Mouse (Mus musculus): ENCODE results near the gene Grk5.

Gene Grk5

DNA sequence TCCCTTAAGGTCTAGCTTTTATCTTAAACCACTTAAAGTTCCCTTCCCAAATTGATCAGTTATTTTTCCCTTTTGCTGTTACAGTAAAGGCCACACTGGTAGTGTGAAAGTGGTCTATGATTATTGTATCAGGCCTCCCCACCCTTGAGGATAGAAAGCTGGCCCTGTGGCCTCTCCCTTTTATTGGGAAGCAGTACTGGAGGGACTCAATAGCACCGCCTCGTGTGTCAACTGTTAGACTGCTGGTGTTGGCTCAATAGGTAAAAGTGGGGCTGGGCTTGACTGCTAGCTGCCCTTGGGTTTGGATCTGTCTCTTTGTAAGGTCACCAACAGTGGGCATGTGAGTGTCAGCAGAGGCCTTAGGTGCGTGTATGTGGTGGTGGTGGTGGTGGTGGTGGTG is 174.8 kb downstream of the Grk5 start:
- no peak for DNase-seq (ENCODE audit: low read depth, low spot score)

DNA sequence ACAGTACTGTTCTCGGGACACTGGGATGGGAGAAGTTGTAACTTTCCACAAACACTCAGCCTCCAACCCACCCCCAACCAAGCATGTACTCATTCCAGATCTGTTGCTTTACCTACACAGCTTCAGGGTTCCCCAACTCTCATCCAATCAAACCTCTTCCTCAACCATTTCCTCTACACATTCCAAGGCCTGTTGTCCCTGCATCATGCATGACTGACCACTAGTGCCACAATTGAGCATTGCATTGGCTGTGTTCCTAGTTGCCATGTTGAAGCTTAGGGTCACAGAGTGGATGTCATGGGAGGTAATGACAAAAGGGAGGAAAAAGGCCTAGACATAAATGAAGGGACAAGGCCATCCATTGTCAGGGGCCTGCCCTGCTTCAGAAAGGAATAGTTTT is 175.5 kb downstream of the Grk5 start:
- DNase-seq (ENCODE audit: low read depth, low spot score) = no peak

DNA sequence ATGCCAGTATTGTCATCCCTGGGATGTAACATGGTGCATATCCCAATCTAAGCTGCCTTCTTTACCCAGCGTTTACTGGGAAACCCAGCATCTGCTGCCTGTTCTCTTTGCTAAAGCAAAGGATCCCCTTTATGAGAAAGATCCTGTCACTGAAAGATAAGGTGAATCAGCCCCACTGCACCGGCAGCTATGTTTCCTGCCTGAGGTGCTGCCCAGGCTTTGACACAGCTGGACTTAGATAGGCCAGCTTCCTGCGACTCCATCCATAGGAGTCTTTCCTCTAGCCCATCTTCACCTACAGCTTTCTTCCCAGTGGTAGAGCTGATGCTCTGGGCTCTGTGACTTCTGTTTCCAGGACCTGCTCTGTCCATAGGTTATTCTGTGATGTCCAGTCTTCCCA is 189.1 kb downstream of the Grk5 start:
- no peak for DNase-seq (ENCODE audit: low read depth, low spot score)

DNA sequence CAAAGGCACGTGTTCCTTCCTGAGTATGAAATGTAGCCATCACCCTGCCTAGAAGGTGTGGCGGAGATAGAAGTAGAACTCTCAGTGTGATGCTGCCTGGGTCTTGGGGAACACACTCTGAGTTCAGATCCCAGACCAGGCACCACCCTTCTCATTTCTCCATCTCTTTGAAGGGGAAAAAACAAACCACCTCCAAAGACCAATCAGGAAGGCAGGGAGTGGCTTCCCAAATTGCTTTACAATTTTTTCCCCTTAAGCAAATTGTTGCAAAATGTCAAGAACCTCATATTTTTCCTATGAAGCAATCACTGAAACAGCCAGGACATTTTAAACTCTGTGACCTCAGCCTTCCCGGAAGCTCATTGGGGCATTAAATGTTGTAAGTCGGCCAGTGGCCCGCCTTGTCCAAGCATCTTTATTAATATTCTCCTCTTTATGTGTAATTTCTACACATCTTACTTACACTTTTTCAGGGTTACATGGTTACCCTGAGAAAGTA is 190.8 kb downstream of the Grk5 start:
- no peak for DNase-seq (ENCODE audit: low read depth, low spot score)

DNA sequence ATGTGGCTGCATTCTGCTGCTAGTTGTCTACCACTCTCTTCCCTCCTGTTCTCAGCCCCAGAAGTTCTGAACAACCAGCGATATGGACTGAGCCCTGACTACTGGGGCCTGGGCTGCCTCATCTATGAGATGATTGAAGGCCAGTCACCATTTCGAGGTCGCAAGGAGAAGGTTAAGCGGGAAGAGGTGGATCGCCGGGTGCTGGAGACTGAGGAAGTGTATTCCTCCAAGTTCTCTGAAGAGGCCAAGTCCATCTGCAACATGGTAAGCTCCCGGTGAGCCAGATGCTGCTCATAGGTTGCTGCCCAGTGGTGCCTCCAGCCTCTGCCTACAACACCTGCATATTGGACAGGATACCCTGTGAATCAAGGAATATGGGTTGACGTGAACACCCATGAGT is 193.5 kb downstream of the Grk5 start:
- no peak for DNase-seq (ENCODE audit: low read depth, low spot score)

DNA sequence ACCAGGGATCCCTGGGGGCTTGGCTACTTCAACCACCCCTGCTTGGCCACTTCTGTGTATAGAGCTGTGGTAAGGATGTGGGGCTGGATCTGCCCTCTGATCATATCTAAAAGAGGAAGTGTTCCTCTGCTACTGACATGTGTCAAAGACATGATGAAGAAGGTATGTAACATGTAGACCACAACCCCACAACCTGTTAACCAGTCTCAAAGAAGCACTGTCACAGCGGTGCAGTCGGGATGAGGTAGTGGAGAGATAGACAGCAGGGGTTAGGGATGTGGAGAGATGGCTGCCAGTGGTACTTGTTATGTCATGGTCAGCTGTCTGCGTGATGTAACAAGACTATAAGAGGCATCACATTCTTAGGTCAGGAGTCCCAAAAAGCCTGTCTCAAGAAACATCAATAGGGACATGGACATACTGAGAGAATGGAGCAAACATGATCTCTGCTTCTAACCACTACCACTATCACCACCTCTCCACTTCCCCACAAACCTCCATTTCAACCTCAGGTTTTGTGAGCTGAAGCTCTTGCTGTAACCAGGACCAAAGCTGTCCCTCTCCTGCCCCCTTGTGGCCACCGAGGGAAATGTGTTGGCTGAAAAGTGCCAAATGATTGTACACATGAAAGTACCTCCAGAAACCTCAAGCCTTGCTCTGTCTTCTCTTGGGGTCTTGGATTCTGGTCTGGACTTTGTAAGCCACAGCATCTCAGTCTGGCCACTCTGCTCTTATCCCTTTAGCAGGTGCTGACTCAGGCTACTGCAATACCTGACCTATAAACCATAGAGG is 194.8 kb downstream of the Grk5 start:
- peak; percentile 92 for DNase-seq (ENCODE audit: low read depth, low spot score)

DNA sequence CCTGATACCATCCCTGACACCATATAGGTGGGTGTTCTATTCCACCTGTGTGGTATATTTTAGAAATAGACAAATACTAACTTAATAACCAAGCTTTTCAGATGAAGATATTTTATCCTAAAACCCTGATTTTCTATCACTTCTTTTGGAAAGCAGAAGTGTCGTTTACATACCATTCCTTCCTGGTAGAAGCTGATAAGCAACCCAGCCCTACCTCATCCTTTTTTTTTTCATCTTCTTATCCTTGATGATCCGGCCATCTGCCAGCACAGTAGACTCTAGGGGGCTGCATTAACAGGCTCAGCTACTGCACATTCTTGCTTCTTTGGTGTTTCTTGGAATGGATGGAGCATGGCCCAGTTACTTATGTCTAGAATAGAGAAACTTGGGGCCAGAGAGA is 195.7 kb downstream of the Grk5 start:
- no peak for DNase-seq (ENCODE audit: low read depth, low spot score)

DNA sequence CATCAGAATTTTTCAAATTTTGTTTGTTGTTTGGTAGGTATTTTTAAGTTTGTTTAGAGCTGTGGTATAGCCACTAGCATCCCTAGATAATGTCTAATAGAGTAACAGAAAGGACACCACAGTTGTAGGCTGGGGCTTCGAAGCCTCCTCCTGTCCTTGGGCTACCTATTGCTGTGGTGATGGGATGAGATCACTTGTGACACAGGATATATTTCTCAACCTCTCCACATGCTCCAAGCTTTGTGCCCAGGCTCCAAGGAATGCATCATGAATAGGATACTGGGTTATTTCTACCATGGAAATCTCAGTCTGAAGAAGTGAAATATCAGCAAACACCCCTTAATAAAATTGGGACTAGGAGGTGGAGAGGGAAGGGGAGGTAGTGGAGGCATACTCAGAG is 198.2 kb downstream of the Grk5 start:
- DNase-seq (ENCODE audit: low read depth, low spot score) = no peak

DNA sequence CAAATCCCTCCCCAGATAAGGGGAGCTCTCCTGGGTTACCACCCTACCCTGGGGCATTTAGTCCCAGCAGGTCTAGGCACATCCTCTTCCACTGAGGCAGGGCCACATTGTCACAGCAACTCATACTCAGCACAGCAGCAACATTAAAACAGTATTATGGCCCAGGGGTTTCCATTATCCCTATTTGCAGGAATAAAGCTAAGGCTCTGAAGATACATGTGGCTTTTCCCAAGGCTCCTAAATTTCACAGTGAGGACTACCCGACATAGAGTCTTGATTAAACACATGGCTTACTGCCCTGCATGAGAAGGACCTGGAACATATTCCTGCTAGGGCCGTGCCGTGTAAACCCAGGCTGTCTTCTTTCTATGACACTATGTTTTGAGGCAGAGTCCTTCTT is 199.5 kb downstream of the Grk5 start:
- DNase-seq (ENCODE audit: low read depth, low spot score) = no peak

DNA sequence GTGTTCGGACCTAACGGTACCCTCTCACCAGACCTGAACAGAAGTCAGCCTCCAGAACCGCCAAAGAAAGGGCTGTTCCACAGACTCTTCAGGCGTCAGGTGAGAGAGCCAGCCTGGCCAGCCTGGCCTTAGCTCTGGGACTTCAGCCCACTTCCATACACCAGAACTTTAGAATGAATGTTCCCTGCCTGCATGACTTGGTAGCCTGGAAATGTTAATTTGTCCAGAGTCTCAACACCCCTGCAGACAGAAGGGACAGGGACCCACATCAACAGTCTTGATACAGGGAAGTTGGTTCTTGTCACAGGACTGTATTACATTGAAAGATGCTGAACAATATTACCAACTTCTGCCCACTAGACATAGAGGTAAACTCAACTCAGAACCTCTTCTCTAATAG is 201.0 kb downstream of the Grk5 start:
- no peak for DNase-seq (ENCODE audit: low read depth, low spot score)

DNA sequence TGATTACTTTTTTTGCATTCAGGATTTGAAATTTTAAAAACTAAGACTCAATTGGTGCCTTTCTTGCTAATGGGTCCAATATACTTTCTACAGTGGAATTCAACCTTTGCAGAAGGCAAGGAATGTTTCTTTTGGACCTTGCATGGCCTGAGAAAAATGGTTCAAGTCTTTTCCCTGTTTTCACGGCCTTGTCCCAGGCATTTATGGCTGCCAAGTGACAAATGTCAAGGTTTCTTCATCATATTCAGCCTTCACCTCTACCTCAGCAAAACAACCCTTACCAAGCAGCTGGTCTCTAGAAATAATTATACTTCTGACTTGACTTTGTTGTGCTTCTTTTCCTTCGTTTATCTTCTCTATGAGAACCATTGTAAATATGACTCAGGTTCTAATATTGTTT is 207.2 kb downstream of the Grk5 start:
- no peak for DNase-seq (ENCODE audit: low read depth, low spot score)

DNA sequence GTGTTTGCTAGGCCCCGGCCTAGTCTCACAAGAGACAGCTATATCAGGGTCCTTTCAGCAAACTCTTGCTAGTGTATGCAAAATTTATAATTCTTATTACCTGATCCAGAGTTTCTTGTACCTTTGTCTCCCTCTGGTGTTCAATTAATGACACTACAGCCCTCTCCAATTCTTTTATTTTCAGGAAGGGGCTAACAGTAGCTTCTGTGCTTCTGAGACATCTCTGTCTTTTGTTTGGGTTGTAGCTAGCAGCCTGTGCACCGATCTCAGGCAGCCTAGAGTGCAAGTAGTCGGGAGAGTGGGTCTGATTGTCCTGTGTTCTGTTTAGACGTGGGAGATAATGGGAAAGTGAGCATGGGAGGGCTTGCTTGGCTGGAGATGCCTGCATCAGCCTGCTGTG is 208.2 kb downstream of the Grk5 start:
- peak; percentile 33 for DNase-seq (ENCODE audit: low read depth, low spot score)

DNA sequence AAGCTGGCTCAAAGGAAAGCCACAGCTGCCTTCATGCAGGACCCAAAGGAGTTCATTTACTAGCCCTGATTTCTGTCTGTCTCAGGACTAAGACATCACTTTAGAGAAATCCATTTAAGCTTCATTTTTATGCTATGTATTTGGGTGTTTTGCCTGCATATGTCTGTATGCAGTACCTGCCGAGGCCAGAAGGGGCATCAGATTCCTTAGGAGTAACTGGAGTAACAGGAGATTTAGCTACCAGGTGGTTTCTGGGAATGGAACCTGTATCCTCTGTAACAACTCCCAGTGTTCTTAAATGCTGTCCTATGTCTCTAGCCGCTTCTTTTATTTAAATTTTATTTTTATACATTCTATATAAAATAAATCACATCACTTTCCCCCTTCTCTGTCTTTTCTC is 220.6 kb downstream of the Grk5 start:
- no peak for DNase-seq (ENCODE audit: low read depth, low spot score)

DNA sequence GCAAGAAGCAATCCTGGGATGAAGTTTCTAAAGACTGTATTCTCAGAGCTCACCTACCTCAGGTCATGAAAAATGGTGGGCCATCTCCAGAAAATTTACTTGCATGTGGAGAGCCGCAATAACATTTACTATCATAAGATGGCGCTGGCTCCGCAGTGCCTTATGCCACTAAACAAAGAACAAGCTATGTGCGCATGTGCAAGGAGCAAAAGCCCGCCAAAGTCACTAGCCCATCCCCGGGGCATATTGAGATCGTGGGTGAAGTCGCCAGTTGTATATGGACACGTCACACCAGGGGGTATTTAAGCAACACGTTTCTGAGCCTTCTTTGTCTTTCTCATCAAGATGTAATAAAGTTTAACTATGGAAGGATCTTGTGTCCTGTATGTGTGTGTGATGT is 241.5 kb downstream of the Grk5 start:
- DNase-seq (ENCODE audit: low read depth, low spot score) = no peak

DNA sequence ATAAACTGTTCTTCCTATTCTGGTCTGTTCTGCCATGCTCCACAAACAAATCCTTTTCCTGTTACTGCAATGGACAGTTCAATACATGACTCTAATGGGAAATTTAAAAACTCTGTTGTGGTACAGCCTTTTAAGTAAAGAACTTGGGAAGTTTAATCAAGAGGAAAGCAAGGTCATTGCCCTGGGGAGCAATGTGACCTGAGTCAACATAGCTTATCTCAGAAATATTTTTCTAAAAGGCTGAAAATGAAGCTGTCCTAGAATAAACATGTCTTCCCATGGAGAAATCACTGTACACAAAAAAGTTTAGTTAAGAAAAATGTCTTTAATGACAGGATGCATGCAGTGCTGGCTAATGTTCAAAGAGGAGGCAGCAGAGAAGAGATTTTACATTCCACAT is 249.1 kb downstream of the Grk5 start:
- no peak for DNase-seq (ENCODE audit: low read depth, low spot score)

DNA sequence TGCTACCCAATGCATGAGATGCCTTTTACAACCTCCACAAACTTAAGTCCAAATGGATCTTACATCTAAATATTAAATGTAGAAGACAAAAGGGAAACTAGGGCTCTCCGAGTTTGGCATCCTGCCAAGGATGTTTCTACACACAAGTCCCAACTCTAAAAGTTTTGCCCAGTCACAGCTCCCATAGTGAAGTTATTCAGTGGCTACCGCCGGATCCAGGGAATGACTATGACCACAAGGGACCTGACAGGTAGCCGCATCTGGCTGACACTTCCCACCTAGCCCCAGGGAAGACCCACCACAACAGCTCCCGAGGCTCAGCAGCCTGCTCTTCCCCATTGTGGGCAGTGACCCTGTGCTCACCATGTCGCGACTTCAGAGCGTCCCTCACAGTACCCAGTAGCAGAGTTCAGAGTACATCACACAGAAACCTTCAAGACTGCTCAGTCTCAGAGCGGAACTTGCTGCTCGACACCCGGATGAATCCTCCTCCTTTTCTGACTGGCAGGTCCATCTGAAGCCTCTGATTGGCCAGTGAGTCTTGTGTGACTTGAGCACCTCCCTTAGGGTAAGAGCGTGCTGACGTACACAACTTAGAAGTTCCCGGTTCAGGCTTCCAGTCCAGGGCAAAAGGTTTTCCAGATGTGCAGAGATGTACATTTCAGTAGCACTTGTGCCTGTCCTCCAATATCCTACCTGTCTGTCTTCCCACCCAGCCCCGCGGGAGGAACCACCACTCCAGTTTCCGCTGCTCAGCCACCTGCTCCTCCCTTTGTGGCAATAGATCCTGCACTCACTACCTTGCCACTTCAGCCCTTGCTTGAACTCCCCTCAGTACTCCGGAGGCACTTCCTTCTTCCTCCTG is 251.0 kb downstream of the Grk5 start, which contains the start of gene Zfp950:
Gene Zfp950 (minus strand): TSS at position 499 of the 865 bp plus-strand sequence.
- peak; percentile 98 for DNase-seq (ENCODE audit: low read depth, low spot score)

DNA sequence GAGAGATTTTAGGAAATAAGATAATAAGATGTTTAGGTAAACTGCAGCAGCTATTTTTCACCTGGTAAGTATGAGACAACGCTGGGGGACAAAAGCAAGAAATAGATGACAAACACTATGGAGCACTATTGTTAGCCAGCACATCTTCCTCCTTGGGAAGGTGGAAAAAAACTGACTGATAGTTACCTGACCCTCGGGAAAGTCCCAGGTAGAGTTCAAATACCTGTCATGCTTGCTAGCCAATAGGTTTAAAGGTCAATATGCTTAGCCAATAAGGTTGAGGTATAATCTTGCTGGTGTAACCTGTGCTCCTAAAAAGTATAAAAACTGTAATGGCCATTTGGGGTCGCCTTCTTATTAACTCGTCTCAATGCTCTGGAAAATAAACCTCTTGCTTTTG is 251.8 kb downstream of the Grk5 start:
- no peak for DNase-seq (ENCODE audit: low read depth, low spot score)

All from brain, adult 2 months (tissue).